Mouse (Mus musculus): ENCODE measurements around the gene Cyp2d9. TPM values are rescaled to one million over a fixed set of nuclear protein-coding genes. Genes with fewer than 3 reads are reported as not detected.
A peak's percentile ranks its signal among the peaks of the same experiment; 100 is the strongest.

Cyp2d9 gene
- total and polyA plus RNA-seq, 2 experiments from 2014 or later: not detected

DNA sequence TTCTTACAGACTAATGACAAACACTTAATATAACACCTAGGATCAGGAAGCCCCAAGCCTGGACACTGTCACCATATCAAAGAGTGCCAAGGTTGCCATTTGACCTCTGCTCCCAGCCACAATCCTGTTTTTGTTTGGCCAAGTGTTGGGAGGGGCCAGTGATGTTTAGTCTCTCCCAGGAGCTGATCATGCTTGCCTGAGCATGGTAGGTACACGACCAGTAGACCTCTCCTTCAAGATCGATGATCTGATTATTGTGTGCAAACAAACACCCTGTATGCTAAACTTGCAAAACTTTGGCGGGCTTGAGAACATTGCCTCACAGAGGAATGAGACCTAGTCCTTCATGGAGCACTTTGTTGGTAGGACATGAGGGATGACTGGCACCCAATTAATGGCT is 9.8 kb upstream of the Cyp2d9 start:
- Histone ChIP-seq H3K4me3 (ENCODE audit: low read depth, low read length) (no peak overlapping the region), H3K27ac (ENCODE audit: low read depth, low read length) (no peak overlapping the region), H3K4me2 (ENCODE audit: low read depth) (no peak overlapping the region), H3K9me3 (ENCODE audit: low read length) (no peaks in the 10 kb centered on the region), H3K4me1 (ENCODE audit: insufficient read depth) (no peaks in the 10 kb centered on the region), H3K9ac (no peak overlapping the region), H3K27me3 (ENCODE audit: insufficient read depth, low read length) (no peaks in the 10 kb centered on the region), H3K36me3 (ENCODE audit: insufficient read depth) (no peaks in the 10 kb centered on the region)
- TF ChIP-seq CTCF (IDR thresholded peaks at IDR 0.05; ENCODE audit: low read depth): no peak
- WGBS: 90% methylated on average over 3 of the region's 3 CpGs
- DNase-seq (no peak), ATAC-seq (no peak)

DNA sequence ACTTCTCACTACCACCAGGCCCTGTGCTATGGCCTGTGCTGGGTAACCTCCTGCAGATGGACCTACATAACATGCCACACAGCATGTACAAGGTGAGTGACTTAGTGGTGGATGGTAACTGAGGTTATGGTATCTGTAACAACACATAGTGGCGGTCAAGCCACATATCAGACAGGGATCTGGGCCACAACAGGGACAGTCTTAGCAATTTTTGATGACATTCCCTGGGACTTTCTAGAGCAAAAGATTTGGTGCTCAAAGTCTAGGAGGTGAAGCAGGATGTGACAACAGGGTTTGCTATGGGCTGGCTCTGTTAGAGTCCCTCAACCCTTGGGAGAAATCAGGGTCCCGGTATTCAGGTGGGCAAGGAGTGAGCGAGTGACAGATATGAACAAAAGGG is 384 bp downstream of the Cyp2d9 start:
- no peak for TF ChIP-seq CTCF (IDR thresholded peaks at IDR 0.05; ENCODE audit: low read depth)
- H3K27ac ChIP-seq (ENCODE audit: low read depth, low read length): no peak overlapping the region
- 97% methylated on average over 3 of the region's 3 CpGs for WGBS

DNA sequence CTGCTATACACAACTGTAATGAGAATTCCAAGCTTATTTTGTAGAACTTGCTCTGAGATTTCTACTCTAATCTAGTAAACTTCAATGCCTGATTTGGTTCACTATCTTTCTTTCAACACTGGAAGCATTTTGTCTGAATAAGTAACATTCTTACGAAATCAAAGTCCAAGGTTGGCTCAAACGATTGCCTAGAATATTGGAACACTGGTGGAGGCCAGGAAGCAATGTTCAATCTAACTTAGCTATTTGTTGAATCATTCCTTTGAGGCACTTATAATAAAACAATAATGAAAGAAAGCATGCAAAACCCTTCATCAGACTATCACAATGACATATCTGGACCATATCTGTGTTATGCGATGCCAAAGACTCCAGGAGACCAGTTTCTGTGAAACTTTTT is 1.3 kb downstream of the Cyp2d9 start:
- Histone ChIP-seq H3K4me3 (ENCODE audit: low read depth, low read length) (no peak overlapping the region), H3K9me3 (ENCODE audit: low read length) (peaks cover 4% of the 10 kb centered on the region; the same call in 1 of the 2 replicates), H3K27ac (ENCODE audit: low read depth, low read length) (no peak overlapping the region), H3K27me3 (ENCODE audit: insufficient read depth, low read length) (no peaks in the 10 kb centered on the region), H3K4me2 (ENCODE audit: low read depth) (no peak overlapping the region), H3K36me3 (ENCODE audit: insufficient read depth) (no peaks in the 10 kb centered on the region), H3K4me1 (ENCODE audit: insufficient read depth) (no peaks in the 10 kb centered on the region), H3K9ac (no peak overlapping the region)
- ATAC-seq: no peak
- 89% methylated on average over 3 of the region's 3 CpGs for WGBS
- no peak for TF ChIP-seq CTCF (IDR thresholded peaks at IDR 0.05; ENCODE audit: low read depth)
- no peak for DNase-seq

More for the DNA sequence above, 384 bp downstream of the Cyp2d9 start:
- H3K9ac ChIP-seq: no peak overlapping the region
- H3K4me3 ChIP-seq (ENCODE audit: low read depth, low read length): no peak overlapping the region
- peaks cover 4% of the 10 kb centered on the region; the same call in 1 of the 2 replicates for H3K9me3 ChIP-seq (ENCODE audit: low read length)
- no peak for DNase-seq
- H3K36me3 ChIP-seq (ENCODE audit: insufficient read depth): no peaks in the 10 kb centered on the region
- ATAC-seq: no peak
- no peaks in the 10 kb centered on the region for H3K27me3 ChIP-seq (ENCODE audit: insufficient read depth, low read length)
- H3K4me2 ChIP-seq (ENCODE audit: low read depth): no peak overlapping the region
- H3K4me1 ChIP-seq (ENCODE audit: insufficient read depth): no peaks in the 10 kb centered on the region

DNA sequence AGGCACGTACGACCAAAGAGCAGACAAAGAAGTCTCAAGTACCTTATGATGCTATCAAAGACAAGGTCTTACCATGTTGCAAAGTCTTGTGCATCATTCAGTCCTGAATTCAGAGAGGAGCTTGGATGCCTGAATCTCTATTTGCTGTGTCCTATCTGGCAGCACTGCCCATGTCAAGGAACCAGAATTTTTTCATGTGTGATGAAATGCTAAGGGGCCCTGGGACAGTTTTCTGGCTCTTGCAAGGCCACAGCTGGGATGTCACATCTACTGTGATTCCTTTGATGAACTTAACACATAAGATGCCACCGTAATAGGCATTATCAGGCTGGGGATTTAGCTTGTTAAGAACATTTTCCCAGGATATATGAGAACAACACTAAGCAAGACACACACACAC is 1.8 kb downstream of the Cyp2d9 start:
- H3K4me1 ChIP-seq (ENCODE audit: insufficient read depth): no peaks in the 10 kb centered on the region
- no peak overlapping the region for H3K4me2 ChIP-seq (ENCODE audit: low read depth)
- no peak for TF ChIP-seq CTCF (IDR thresholded peaks at IDR 0.05; ENCODE audit: low read depth)
- no peaks in the 10 kb centered on the region for H3K36me3 ChIP-seq (ENCODE audit: insufficient read depth)
- ATAC-seq (no peak), DNase-seq (no peak)
- no peaks in the 10 kb centered on the region for H3K27me3 ChIP-seq (ENCODE audit: insufficient read depth, low read length)
- WGBS: 75% methylated on average over 3 of the region's 3 CpGs
- H3K9me3 ChIP-seq (ENCODE audit: low read length): no peaks in the 10 kb centered on the region; the same call in 1 of the 2 replicates
- H3K27ac ChIP-seq (ENCODE audit: low read depth, low read length): no peak overlapping the region
- H3K9ac ChIP-seq: no peak overlapping the region
- no peak overlapping the region for H3K4me3 ChIP-seq (ENCODE audit: low read depth, low read length)

DNA sequence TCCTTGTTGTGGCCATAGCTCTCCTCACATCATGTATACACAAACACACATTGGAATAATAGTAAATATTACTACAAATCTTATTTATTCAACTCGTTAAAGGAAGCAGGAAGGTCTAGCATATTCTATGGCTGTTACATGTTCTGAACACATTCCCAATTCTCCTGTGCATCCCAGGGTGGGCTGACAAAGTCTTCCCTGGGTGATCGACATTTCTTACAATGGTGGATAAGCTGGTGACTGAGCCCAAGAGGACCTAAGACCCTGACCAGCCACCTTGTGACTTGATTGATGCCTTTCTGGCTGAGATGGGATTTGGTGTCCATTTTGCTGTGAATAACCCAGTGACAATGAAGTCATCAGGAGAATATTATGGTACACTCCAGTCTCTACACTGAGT is 2.4 kb downstream of the Cyp2d9 start:
- H3K27ac ChIP-seq (ENCODE audit: low read depth, low read length): no peak overlapping the region
- no peak overlapping the region for H3K4me3 ChIP-seq (ENCODE audit: low read depth, low read length)
- no peak overlapping the region for H3K9ac ChIP-seq
- H3K27me3 ChIP-seq (ENCODE audit: insufficient read depth, low read length): no peaks in the 10 kb centered on the region
- no peak for TF ChIP-seq CTCF (IDR thresholded peaks at IDR 0.05; ENCODE audit: low read depth)
- no peaks in the 10 kb centered on the region for H3K36me3 ChIP-seq (ENCODE audit: insufficient read depth)
- no peaks in the 10 kb centered on the region for H3K4me1 ChIP-seq (ENCODE audit: insufficient read depth)
- no peak for DNase-seq
- H3K4me2 ChIP-seq (ENCODE audit: low read depth): no peak overlapping the region
- WGBS: 84% methylated on average over 2 of the region's 2 CpGs
- H3K9me3 ChIP-seq (ENCODE audit: low read length): no peaks in the 10 kb centered on the region
- ATAC-seq: no peak

DNA sequence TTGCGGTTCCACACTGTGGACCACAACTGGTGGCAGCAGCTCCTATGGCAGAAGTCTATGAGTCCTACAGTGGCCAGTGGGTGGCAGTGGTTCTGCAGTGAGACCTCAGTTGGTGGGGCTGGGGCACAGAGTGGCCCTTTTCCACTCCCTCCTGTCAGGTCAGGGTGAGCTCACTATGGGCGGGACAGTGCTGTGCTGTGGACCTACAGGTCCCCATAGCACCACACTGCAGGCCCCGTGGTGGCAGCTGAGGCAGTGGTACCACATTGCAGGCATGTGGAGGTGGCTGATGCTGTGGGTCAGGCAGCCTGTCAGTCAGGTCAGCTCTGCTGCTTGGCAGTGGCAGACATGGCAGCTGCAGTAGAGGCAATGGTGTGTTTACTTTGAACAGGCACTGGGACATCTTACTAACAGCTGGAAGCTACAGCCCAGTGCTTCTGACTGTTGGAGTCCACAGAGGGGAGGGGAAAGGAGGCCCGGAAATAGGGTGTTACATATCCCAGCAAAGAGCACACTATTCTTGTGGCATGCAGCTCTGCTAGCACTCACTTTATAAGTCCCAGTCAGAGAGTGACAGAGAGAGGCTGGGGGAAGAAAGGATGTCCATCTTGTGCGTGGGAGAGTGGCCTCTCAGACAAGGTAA is 4.9 kb downstream of the Cyp2d9 start:
- no peaks in the 10 kb centered on the region for H3K27me3 ChIP-seq (ENCODE audit: insufficient read depth, low read length)
- ATAC-seq (no peak), DNase-seq (no peak)
- no peak overlapping the region for H3K4me2 ChIP-seq (ENCODE audit: low read depth)
- TF ChIP-seq CTCF (IDR thresholded peaks at IDR 0.05; ENCODE audit: low read depth): 0 out of 2 replicates have a peak, but pooled peaks have one; percentile 3
- H3K9ac ChIP-seq: no peak overlapping the region
- H3K27ac ChIP-seq (ENCODE audit: low read depth, low read length): no peak overlapping the region
- H3K9me3 ChIP-seq (ENCODE audit: low read length): no peaks in the 10 kb centered on the region
- 75% methylated on average over 5 of the region's 5 CpGs for WGBS
- no peak overlapping the region for H3K4me3 ChIP-seq (ENCODE audit: low read depth, low read length)
- no peaks in the 10 kb centered on the region for H3K36me3 ChIP-seq (ENCODE audit: insufficient read depth)
- no peaks in the 10 kb centered on the region for H3K4me1 ChIP-seq (ENCODE audit: insufficient read depth)

DNA sequence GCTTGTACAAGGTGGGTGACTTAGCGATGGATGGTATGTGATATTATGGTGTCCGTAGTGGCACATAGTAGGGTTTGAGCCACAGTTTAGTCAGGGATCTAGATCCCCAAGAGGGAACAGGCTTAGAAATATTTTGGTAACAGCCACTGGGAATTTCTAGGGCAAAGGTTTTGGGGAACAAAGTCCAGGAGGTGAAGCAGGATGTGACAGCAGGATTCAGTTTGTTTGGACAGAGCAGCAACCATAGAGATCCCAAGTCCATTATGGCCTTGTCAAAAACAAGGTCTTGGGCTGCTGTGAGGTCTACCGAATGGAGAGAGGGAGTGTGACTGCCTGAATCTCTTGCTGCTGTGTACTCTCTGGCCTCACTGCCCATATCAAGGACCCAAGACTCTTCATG is 10.4 kb downstream of the Cyp2d9 start:
- no peaks in the 10 kb centered on the region for H3K4me1 ChIP-seq (ENCODE audit: insufficient read depth)
- no peaks in the 10 kb centered on the region for H3K36me3 ChIP-seq (ENCODE audit: insufficient read depth)
- H3K9me3 ChIP-seq (ENCODE audit: low read length): no peaks in the 10 kb centered on the region
- no peak overlapping the region for H3K4me2 ChIP-seq (ENCODE audit: low read depth)
- no peaks in the 10 kb centered on the region for H3K27me3 ChIP-seq (ENCODE audit: insufficient read depth, low read length)
- H3K4me3 ChIP-seq (ENCODE audit: low read depth, low read length): no peak overlapping the region
- 96% methylated on average over 3 of the region's 3 CpGs for WGBS
- no peak for TF ChIP-seq CTCF (IDR thresholded peaks at IDR 0.05; ENCODE audit: low read depth)
- ATAC-seq (no peak), DNase-seq (no peak)
- no peak overlapping the region for H3K9ac ChIP-seq
- no peak overlapping the region for H3K27ac ChIP-seq (ENCODE audit: low read depth, low read length)

Measured in forebrain, postnatal 0 days (tissue).